Mouse (Mus musculus): ENCODE measurements at regions not wholly inside any gene's neighbourhood (a gene's known extent, or its start where the extent isn't known, plus 50 kb on each side); places are given as distances from the start of the nearest gene placed in this dataset.

- DNase-seq (ENCODE audit: low read depth): no peak
- TF ChIP-seq POLR2A (IDR thresholded peaks at IDR 0.05; ENCODE audit: borderline replicate concordance, extremely low read depth, insufficient read depth, insufficient read length, poor library complexity, severe bottlenecking): no peak
- no peak for TF ChIP-seq CTCF (IDR thresholded peaks at IDR 0.05; ENCODE audit: borderline replicate concordance, extremely low read depth, insufficient read depth, insufficient read length)
Observed at GRCm38 (mm10) chr9:30021981-30022380, 59.0 kb upstream of the Ntm start.

- peak; percentile 45 for DNase-seq (ENCODE audit: low read depth)
- TF ChIP-seq CTCF (IDR thresholded peaks at IDR 0.05; ENCODE audit: borderline replicate concordance, extremely low read depth, insufficient read depth, insufficient read length) (no peak), POLR2A (IDR thresholded peaks at IDR 0.05; ENCODE audit: borderline replicate concordance, extremely low read depth, insufficient read depth, insufficient read length, poor library complexity, severe bottlenecking) (no peak)
Observed at GRCm38 (mm10) chr9:30025275-30025674, 62.3 kb upstream of the Ntm start.

- TF ChIP-seq CTCF (IDR thresholded peaks at IDR 0.05; ENCODE audit: borderline replicate concordance, extremely low read depth, insufficient read depth, insufficient read length): no peak
- no peak for TF ChIP-seq POLR2A (IDR thresholded peaks at IDR 0.05; ENCODE audit: borderline replicate concordance, extremely low read depth, insufficient read depth, insufficient read length, poor library complexity, severe bottlenecking)
- DNase-seq (ENCODE audit: low read depth): no peak
Observed at GRCm38 (mm10) chr9:30026939-30027338, 64.0 kb upstream of the Ntm start.

GRCm38 (mm10) chr9:30040396-30040795 is 77.5 kb upstream of the Ntm start:
- TF ChIP-seq CTCF (IDR thresholded peaks at IDR 0.05; ENCODE audit: borderline replicate concordance, extremely low read depth, insufficient read depth, insufficient read length): no peak
- TF ChIP-seq POLR2A (IDR thresholded peaks at IDR 0.05; ENCODE audit: borderline replicate concordance, extremely low read depth, insufficient read depth, insufficient read length, poor library complexity, severe bottlenecking): no peak
- peak; percentile 95 for DNase-seq (ENCODE audit: low read depth)

- no peak for TF ChIP-seq POLR2A (IDR thresholded peaks at IDR 0.05; ENCODE audit: borderline replicate concordance, extremely low read depth, insufficient read depth, insufficient read length, poor library complexity, severe bottlenecking)
- no peak for TF ChIP-seq CTCF (IDR thresholded peaks at IDR 0.05; ENCODE audit: borderline replicate concordance, extremely low read depth, insufficient read depth, insufficient read length)
- no peak for DNase-seq (ENCODE audit: low read depth)
Observed at GRCm38 (mm10) chr9:30064551-30064950, 101.6 kb upstream of the Ntm start.

- no peak for TF ChIP-seq CTCF (IDR thresholded peaks at IDR 0.05; ENCODE audit: borderline replicate concordance, extremely low read depth, insufficient read depth, insufficient read length)
- no peak for TF ChIP-seq POLR2A (IDR thresholded peaks at IDR 0.05; ENCODE audit: borderline replicate concordance, extremely low read depth, insufficient read depth, insufficient read length, poor library complexity, severe bottlenecking)
- DNase-seq (ENCODE audit: low read depth): peak; percentile 75
Observed at GRCm38 (mm10) chr9:30067980-30068379, 105.0 kb upstream of the Ntm start.

GRCm38 (mm10) chr9:30075233-30075632 is 112.3 kb upstream of the Ntm start:
- no peak for DNase-seq (ENCODE audit: low read depth)
- TF ChIP-seq CTCF (IDR thresholded peaks at IDR 0.05; ENCODE audit: borderline replicate concordance, extremely low read depth, insufficient read depth, insufficient read length) (no peak), POLR2A (IDR thresholded peaks at IDR 0.05; ENCODE audit: borderline replicate concordance, extremely low read depth, insufficient read depth, insufficient read length, poor library complexity, severe bottlenecking) (no peak)

GRCm38 (mm10) chr9:30076006-30076405 is 113.1 kb upstream of the Ntm start:
- DNase-seq (ENCODE audit: low read depth): no peak
- TF ChIP-seq POLR2A (IDR thresholded peaks at IDR 0.05; ENCODE audit: borderline replicate concordance, extremely low read depth, insufficient read depth, insufficient read length, poor library complexity, severe bottlenecking) (no peak), CTCF (IDR thresholded peaks at IDR 0.05; ENCODE audit: borderline replicate concordance, extremely low read depth, insufficient read depth, insufficient read length) (no peak)

- TF ChIP-seq CTCF (IDR thresholded peaks at IDR 0.05; ENCODE audit: borderline replicate concordance, extremely low read depth, insufficient read depth, insufficient read length) (no peak), POLR2A (IDR thresholded peaks at IDR 0.05; ENCODE audit: borderline replicate concordance, extremely low read depth, insufficient read depth, insufficient read length, poor library complexity, severe bottlenecking) (no peak)
- no peak for DNase-seq (ENCODE audit: low read depth)
Observed at GRCm38 (mm10) chr9:30076482-30076881, 113.5 kb upstream of the Ntm start.

GRCm38 (mm10) chr9:30101942-30102341 is 139.0 kb upstream of the Ntm start:
- DNase-seq (ENCODE audit: low read depth): peak; percentile 59
- no peak for TF ChIP-seq POLR2A (IDR thresholded peaks at IDR 0.05; ENCODE audit: borderline replicate concordance, extremely low read depth, insufficient read depth, insufficient read length, poor library complexity, severe bottlenecking)
- TF ChIP-seq CTCF (IDR thresholded peaks at IDR 0.05; ENCODE audit: borderline replicate concordance, extremely low read depth, insufficient read depth, insufficient read length): no peak

- no peak for DNase-seq (ENCODE audit: low read depth)
- TF ChIP-seq CTCF (IDR thresholded peaks at IDR 0.05; ENCODE audit: borderline replicate concordance, extremely low read depth, insufficient read depth, insufficient read length) (no peak), POLR2A (IDR thresholded peaks at IDR 0.05; ENCODE audit: borderline replicate concordance, extremely low read depth, insufficient read depth, insufficient read length, poor library complexity, severe bottlenecking) (no peak)
Observed at GRCm38 (mm10) chr9:30122371-30122770, 159.4 kb upstream of the Ntm start.

GRCm38 (mm10) chr9:30129151-30129550 is 166.2 kb upstream of the Ntm start:
- no peak for TF ChIP-seq CTCF (IDR thresholded peaks at IDR 0.05; ENCODE audit: borderline replicate concordance, extremely low read depth, insufficient read depth, insufficient read length)
- no peak for TF ChIP-seq POLR2A (IDR thresholded peaks at IDR 0.05; ENCODE audit: borderline replicate concordance, extremely low read depth, insufficient read depth, insufficient read length, poor library complexity, severe bottlenecking)
- DNase-seq (ENCODE audit: low read depth): peak; percentile 88
